Mouse (Mus musculus) erythroblast, embryonic 14.5 days (primary cell): ENCODE measurements around the gene Mageb18.

Experiments
- GATA1 ChIP-seq: IDR thresholded peaks from 2 replicates; pipeline ENCODE4 v1.6.1; 2012; ENCODE audit warnings: low read length, inconsistent platforms, mixed read lengths
- TAL1 ChIP-seq: IDR thresholded peaks from 3 replicates; pipeline ENCODE4 v1.6.1; 2012; ENCODE audit warnings: low read length, inconsistent platforms, mixed read lengths

DNA sequence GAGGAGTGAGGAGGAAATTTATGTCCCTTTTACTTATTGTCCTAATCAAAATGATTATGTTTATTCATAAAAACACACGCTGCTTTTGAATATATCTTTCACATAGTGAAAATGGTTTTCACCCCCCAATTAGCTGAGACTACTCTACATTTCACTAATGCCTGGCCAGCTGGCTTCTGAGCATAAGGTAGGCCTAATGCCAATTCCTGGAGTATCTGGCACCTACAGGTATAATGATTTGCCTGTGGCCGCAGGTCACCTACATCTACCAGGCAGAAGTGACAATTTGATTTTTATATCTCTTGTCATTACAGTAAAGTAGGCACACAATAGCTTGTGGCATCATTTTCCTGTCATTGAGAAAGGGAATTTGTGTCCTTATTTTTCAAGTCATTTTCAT lies 259.8 kb downstream of the Mageb18 start:
- TF ChIP-seq GATA1 (no peak), TAL1 (no peak)
